Mouse (Mus musculus) stomach, postnatal 0 days (tissue): ENCODE results near the gene Gli3.

ENCODE experiments used
- CTCF ChIP-seq: IDR thresholded peaks from 2 replicates; pipeline ENCODE4 v1.5.1; 2016; ENCODE audit warnings: antibody characterized with exemption, low read depth, mild to moderate bottlenecking, moderate library complexity
- EP300 ChIP-seq: optimal IDR thresholded peaks from 2 replicates; pipeline ENCODE3; 2016; ENCODE audit warnings: antibody characterized with exemption

- TF ChIP-seq CTCF (no peak), EP300 (no peak)
Observed at GRCm38 (mm10) chr13:15513114-15513513, 50.1 kb downstream of the Gli3 start.
